Mouse (Mus musculus) embryonic fibroblast, embryonic 13.5 days (primary cell): Measurements from ENCODE around the gene Hk3. TPM values are rescaled to one million over a fixed set of nuclear protein-coding genes. Genes with fewer than 3 reads are reported as not detected.
A peak's percentile ranks its signal among the peaks of the same experiment; 100 is the strongest.

Source experiments
- H3K27ac ChIP-seq: 2 replicates; pipeline ENCODE4 v1.5.1; 2012; ENCODE audit warnings: low read length, control low read depth, inconsistent platforms; ENCODE audit not compliant: insufficient read depth
- H3K4me1 ChIP-seq: 2 replicates; pipeline ENCODE4 v1.6.1; 2011; ENCODE audit warnings: low read length; ENCODE audit not compliant: control insufficient read depth, insufficient read depth
- H3K4me3 ChIP-seq: 2 replicates; pipeline ENCODE4 v1.5.1; 2011; ENCODE audit warnings: mild to moderate bottlenecking, control low read depth, low read length; ENCODE audit not compliant: insufficient read depth
- CTCF ChIP-seq: IDR thresholded peaks from 2 replicates; pipeline ENCODE4 v1.5.1; 2011; ENCODE audit warnings: mild to moderate bottlenecking, control low read depth, low read length, moderate library complexity, borderline replicate concordance; ENCODE audit not compliant: insufficient read depth
- POLR2A ChIP-seq: IDR thresholded peaks from 2 replicates; pipeline ENCODE4 v1.6.1; 2011; ENCODE audit warnings: low read depth, mild to moderate bottlenecking, control low read depth, low read length, moderate library complexity
- polyA plus RNA-seq: library from polyadenylated mRNA; stranded (reverse); fragments of >200 nt; gene quantifications from 2 replicates; pipeline ENCODE4 v1.2.4, GENCODE M21; 2011; ENCODE audit warnings: low read depth; ENCODE audit not compliant: missing spikeins, insufficient read length

Hk3 gene
- polyA plus RNA-seq, 1 experiment = 0.47 TPM

GRCm38 (mm10) chr13:55017898-55018599 lies 3.1 kb downstream of the Hk3 start:
- H3K4me3 ChIP-seq = no peak overlapping the region
- TF ChIP-seq CTCF = no peak
- no peak for TF ChIP-seq POLR2A
- H3K27ac ChIP-seq = no peak overlapping the region
- H3K4me1 ChIP-seq = no peaks in the 10 kb centered on the region

DNA sequence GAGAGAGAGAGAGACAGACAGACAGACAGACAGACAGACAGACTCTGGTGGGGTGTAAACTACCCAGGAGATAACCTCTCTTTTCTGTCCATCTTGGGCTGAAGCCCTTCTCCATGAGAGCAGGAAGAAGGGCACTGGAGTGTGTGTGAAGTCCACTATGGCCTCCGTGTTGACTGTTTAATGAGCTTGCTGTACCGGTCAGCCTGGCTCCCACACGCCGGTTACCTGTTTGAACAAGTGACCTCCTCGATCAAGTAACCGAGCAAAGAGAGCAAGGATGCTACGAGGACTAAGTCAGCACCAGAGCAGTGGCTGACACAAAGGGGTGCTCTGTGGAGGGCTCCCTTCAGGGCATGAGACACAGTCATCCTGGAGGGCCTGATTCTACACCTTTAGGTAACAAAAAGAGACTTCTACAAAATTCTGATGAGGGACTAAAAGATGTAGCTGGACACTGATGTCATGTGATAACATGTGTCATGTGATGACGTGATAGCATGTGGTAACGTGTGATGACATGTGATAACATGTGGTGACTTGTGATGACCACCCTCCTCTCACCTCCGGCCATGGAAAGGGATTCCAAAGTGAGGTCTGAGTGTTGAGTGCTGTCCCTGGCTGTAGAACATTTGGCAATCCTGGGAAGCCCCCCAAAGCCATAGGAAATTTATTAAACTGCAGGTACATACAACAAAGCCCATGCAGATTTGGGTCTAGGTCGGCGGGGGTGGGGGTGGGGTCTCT lies 3.9 kb downstream of the Hk3 start:
- Histone ChIP-seq H3K27ac (no peak overlapping the region), H3K4me3 (no peak overlapping the region), H3K4me1 (no peaks in the 10 kb centered on the region)
- no peak for TF ChIP-seq CTCF
- no peak for TF ChIP-seq POLR2A

- no peak overlapping the region for H3K27ac ChIP-seq
- no peak overlapping the region for H3K4me3 ChIP-seq
- no peaks in the 10 kb centered on the region for H3K4me1 ChIP-seq
- TF ChIP-seq POLR2A (no peak), CTCF (no peak)
Measured at GRCm38 (mm10) chr13:55014451-55014850, 6.7 kb downstream of the Hk3 start.

GRCm38 (mm10) chr13:55013702-55014344 lies 7.4 kb downstream of the Hk3 start:
- H3K4me1 ChIP-seq = no peaks in the 10 kb centered on the region
- no peak overlapping the region for H3K27ac ChIP-seq
- H3K4me3 ChIP-seq = no peak overlapping the region
- TF ChIP-seq CTCF (no peak), POLR2A (no peak)

DNA sequence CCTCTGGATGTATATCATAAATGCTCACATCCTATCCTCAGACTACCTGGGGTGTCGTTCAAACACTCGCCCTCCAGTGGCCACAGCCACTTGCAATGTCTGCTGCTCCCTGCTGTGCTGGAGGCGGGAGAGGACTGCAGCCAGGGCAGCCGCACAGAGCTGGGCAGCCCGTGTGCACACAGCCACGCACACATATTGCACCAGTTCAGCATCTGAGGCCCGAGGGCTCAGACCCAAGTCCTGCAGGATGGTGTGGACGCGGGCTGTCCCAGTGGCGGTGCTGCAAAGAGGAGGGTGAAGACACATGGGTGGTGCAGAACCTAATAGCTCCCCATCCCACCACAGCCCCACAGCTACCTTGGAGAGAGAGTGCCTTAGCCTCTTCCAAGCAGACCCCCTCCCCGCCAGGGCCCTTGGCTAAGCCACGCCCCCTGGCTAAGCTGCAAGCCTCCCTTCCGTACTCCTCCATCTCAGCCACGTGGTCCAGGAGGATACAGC lies 9.2 kb downstream of the Hk3 start:
- Histone ChIP-seq H3K27ac (no peak overlapping the region), H3K4me1 (no peaks in the 10 kb centered on the region), H3K4me3 (no peak overlapping the region)
- TF ChIP-seq CTCF = peak; percentile 56; the same call in 1 of the 2 replicates
- TF ChIP-seq POLR2A = no peak

DNA sequence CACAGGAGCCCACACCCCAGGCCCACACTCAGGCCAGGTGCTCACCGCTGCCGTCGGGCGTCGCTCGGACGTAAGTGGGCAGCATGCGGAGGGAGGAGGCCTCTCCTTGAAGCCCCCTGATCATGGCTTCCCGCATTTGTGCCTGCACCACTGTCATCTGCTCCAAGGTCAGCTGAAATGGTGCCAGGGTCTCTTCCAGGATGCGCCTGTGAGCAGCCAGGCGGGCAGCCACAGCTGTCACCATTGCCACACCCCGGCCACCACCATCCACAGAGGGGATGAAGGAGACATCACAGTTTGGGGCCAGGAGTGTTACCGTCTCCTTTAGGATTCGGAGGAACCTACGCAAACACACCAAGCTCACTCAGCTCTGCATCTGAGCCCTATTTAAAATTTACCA lies 10.1 kb downstream of the Hk3 start:
- TF ChIP-seq CTCF (no peak), POLR2A (no peak)
- no peaks in the 10 kb centered on the region for H3K4me1 ChIP-seq
- H3K27ac ChIP-seq = no peak overlapping the region

DNA sequence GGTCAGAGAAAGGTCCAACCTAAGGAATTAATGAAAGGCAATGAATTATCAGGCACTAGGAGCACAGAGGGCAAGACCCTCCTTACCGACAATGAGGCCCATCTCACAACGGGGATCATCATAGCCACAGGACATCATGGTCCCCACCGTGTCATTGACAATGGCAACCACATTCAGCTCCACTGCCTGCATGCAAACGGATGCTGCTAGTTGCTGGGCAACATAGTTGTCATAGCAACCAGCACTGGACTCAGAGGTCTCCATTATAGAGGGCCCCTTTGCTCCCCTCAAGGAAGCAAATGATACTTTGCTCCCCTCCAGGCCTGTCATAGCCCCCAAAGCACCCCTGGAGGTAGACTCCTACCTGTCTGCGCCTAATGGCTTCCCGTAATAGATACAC lies 12.6 kb downstream of the Hk3 start:
- Histone ChIP-seq H3K4me3 (no peak overlapping the region), H3K27ac (no peak overlapping the region), H3K4me1 (no peaks in the 10 kb centered on the region)
- no peak for TF ChIP-seq CTCF
- TF ChIP-seq POLR2A = no peak

More for the DNA sequence above, 10.1 kb downstream of the Hk3 start:
- no peak overlapping the region for H3K4me3 ChIP-seq

GRCm38 (mm10) chr13:55006415-55006742 lies 14.8 kb downstream of the Hk3 start:
- H3K27ac ChIP-seq = no peak overlapping the region
- H3K4me1 ChIP-seq = no peaks in the 10 kb centered on the region
- TF ChIP-seq POLR2A (no peak), CTCF (no peak)
- H3K4me3 ChIP-seq = no peak overlapping the region

- TF ChIP-seq POLR2A (no peak), CTCF (no peak)
- Histone ChIP-seq H3K4me1 (no peaks in the 10 kb centered on the region), H3K27ac (no peak overlapping the region)
Measured at GRCm38 (mm10) chr13:55005691-55006414, 15.3 kb downstream of the Hk3 start.

DNA sequence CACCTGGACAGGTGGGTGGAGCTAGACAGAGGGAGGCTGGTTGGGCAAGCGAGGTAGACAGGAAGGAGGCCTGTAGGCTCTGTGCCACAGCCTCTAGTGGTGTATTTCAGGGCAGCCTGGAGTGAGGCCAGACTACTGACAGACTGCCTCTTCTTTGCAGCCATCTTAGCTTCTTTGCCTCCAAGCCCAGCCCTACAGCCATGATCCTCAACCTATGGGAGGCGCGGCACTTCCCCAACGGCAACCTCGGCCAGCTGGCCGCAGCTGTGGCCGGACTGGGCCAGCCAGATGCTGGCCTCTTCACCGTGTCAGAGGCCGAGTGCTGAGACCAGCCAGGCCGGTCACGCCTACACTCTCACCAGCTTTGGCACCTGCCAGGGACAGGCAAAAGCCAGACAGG lies 16.5 kb downstream of the Hk3 start:
- no peaks in the 10 kb centered on the region for H3K4me1 ChIP-seq
- no peak overlapping the region for H3K4me3 ChIP-seq
- no peak overlapping the region for H3K27ac ChIP-seq
- TF ChIP-seq POLR2A (no peak), CTCF (no peak)

More at GRCm38 (mm10) chr13:55005691-55006414, 15.3 kb downstream of the Hk3 start:
- H3K4me3 ChIP-seq = no peak overlapping the region
